Mouse (Mus musculus): ENCODE measurements around the gene Ahctf1. TPM values are rescaled to one million over a fixed set of nuclear protein-coding genes. Genes with fewer than 3 reads are reported as not detected.
"Not testable (repeated sequence)": the region's sequence is repeated elsewhere in the genome, so short reads cannot be mapped to it uniquely, and the experiment has no call there.

Gene Ahctf1
- total RNA-seq, 2 experiments from 2014 or later, result 18.3 to 19.1 TPM

DNA sequence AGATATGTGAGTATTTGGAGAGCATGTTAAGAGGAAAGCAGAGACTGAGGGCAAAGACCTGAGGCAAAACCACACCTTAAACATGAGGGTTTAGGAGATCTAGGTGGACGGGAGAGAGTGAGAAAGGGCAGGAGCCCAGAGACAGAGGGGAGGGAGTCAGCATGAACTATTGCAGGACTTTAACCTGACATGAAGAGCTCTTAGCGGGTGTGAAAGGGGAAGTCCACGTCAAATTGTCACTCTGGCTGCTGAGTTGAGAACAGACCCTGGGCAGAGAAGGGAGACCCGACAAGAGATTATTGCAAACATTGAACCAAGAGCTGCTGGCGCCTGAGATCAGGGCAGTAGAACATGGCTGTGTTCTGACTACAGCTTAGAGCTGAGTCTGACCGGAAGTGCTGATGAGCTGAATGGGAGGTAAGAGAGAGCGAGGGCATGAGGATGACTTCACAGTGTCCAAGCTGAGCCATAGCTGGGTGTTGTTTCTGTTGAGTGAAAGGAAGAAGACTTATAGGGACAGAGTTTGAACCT is 29.3 kb upstream of the Ahctf1 start:
- intact Hi-C loops (cut with DNase I), result no loop called here
- no peak overlapping the region for H3K4me3 ChIP-seq
- no peak for DNase-seq
- TF ChIP-seq CTCF (IDR thresholded peaks at IDR 0.05), result no peak
- no peak overlapping the region for H3K27ac ChIP-seq

DNA sequence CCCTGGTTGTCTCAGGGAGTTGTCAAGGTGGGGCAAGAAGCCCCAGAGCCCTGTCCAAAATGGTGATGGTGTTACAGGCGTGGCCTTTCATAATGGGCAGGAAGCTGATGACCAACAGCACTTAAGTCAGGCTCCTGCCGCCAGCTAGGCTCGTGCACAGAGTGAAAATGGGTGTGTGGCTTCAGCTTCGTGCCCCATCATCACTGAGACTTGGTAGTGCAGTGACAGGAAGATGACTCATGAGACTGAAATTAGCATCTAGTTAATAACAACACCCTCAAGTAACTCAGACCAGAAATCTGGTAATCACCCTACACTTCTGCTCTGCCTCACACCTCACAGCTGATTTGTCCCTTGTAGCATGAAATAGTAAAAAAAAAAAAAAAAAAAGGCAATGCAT is 25.4 kb upstream of the Ahctf1 start:
- no peak for TF ChIP-seq CTCF (IDR thresholded peaks at IDR 0.05)
- H3K27ac ChIP-seq, result no peak overlapping the region
- DNase-seq, result no peak
- intact Hi-C loops (cut with DNase I), result no loop called here
- no peak overlapping the region for H3K4me3 ChIP-seq

DNA sequence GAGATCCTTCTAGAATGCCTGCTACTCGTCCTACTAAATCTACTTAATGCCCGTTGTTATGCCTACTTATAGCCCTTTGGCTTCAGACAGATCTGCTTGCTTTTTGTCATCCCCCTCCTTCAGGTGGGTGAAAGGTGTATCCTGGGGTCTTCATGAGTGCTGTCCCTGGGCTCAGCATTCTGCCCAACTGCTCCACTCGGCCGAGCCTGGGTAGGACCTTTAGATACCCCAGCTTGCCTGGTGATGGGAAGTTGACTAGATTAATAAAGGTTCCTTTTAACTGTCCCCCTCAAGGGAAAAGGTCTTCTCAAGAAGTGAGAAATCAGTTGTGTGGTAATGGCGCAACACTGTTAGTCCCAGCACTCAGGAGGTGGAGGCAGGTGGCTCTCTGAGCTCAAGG is 24.6 kb upstream of the Ahctf1 start:
- no peak for TF ChIP-seq CTCF (IDR thresholded peaks at IDR 0.05)
- intact Hi-C loops (cut with DNase I), result no loop called here
- Histone ChIP-seq H3K4me3 (no peak overlapping the region), H3K27ac (no peak overlapping the region)
- DNase-seq, result no peak

DNA sequence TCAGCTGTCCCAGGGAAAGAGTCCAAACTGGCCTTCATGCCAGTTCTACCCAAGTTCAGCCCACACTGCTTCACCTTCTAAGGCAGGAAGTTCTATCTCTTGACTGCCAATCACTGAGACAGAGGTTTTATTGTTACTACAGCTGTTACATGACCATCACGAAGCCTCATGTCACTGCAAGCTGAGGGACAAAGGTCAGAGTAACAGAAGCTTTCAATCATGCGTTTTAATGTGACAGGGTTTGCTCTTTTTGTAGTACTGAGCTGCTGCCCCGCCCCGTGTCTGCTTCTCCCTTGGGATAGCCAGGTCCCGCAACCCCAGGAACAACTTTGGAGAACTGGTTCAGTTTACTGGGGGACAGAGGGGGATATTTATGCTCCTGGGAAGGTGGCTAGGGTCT is 21.1 kb upstream of the Ahctf1 start:
- intact Hi-C loops (cut with DNase I), result no loop called here
- peak; percentile 59 for DNase-seq
- Histone ChIP-seq H3K27ac (no peak overlapping the region), H3K4me3 (no peak overlapping the region)
- TF ChIP-seq CTCF (IDR thresholded peaks at IDR 0.05), result no peak

DNA sequence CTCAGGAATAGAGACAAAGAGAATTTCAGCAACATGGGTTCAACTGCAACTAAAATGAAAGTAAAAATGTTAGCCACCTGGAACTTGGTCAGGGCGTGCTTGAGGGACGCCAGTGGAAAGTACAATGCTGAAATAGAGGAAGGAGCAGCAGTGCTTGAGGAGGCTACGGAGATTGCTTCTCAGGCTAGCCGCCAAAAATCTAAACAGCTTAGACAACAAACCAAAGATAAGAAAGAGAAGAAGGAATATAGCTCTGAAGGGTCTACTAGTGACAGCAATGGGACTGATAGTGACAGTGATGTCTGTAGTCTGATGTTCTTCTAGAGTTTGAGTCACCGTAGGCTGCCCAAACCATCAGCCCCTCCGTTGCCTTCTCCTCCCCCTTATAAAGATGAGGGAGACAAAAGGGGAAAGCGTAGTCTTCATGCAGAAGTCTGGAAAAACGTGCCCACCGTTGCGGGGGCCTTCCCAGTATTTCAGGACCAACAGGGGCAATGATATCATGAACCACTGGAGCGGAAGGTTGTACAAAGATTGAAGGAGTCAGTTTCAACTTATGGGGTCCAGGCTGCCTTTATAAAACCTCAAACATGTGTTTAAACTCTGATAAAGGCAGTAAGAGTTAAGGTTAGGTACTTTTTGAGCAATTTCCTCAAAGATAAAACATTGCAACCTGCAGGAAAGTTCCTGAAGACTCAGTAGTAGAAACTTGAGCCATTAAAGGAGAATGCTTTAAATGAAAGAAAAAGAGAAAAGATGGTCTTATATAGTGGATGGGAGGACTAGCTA is 15.2 kb upstream of the Ahctf1 start:
- intact Hi-C loops (cut with DNase I); H3K27ac ChIP-seq; DNase-seq; H3K4me3 ChIP-seq: not testable (repeated sequence)

DNA sequence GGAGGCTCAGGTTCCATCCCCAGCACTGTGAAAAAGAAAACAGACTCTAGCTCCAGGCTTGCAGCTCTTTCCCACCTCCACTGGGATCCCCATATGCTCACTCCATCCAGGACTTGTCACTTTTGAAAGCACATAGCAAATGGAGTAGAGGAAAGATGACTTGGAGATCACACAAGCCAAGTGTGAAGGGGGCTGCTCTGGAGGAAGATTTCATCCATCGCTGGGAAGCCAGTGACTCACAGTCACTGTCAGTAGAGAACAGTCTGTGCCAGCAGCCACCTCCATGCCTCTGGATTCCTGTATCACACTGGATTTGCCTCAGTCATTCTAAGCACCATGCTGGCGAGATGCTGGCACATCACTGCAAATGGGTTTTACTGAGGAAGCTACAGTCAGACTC is 11.1 kb upstream of the Ahctf1 start:
- H3K27ac ChIP-seq, result no peak overlapping the region
- TF ChIP-seq CTCF (IDR thresholded peaks at IDR 0.05), result no peak
- intact Hi-C loops (cut with DNase I), result no loop called here
- H3K4me3 ChIP-seq, result no peak overlapping the region
- no peak for DNase-seq

DNA sequence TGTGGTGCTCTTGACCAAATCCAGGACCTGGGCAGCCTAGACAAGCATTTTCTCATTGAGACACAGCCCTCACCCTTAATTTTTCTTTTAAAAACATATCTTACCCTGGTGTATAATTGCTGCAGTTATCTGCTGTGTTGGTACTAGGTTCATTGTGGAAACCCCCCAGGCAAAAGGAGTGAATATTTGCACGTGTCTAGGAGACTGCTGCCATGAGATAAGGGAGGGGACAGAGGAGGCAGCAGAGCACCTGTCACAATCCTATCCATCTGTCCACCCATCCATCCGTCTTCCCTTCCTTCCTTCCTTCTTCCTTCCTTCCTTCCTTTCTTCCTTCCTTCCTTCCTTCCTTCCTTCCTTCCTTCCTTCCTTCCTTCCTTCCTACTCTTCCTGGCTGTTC is 9.9 kb upstream of the Ahctf1 start:
- no peak for TF ChIP-seq CTCF (IDR thresholded peaks at IDR 0.05)

DNA sequence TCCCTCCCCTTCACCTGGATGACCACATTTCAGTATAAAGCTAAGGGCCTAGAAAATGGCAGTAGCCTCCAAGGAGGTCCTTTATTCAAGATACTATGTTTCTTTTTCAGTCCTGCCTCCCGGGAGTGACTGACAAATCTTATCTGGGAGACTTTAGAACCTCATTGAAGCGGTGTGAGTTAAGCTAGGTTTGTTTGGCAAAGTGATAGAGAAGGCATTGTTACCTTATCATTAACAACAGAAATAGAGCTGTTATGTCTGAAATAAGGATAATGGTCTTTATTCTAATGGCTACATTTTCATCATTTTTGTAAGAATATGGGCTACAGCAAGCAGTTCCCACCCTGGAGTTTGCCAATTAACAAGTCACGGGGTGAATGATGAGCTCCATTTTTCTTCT is 4.8 kb upstream of the Ahctf1 start:
- no peak overlapping the region for H3K4me3 ChIP-seq
- no peak for DNase-seq
- intact Hi-C loops (cut with DNase I), result no loop called here
- H3K27ac ChIP-seq, result no peak overlapping the region
- TF ChIP-seq CTCF (IDR thresholded peaks at IDR 0.05), result no peak

More for the DNA sequence above, 9.9 kb upstream of the Ahctf1 start:
- no peak for DNase-seq
- Histone ChIP-seq H3K4me3 (no peak overlapping the region), H3K27ac (no peak overlapping the region)
- intact Hi-C loops (cut with DNase I), result no loop called here

DNA sequence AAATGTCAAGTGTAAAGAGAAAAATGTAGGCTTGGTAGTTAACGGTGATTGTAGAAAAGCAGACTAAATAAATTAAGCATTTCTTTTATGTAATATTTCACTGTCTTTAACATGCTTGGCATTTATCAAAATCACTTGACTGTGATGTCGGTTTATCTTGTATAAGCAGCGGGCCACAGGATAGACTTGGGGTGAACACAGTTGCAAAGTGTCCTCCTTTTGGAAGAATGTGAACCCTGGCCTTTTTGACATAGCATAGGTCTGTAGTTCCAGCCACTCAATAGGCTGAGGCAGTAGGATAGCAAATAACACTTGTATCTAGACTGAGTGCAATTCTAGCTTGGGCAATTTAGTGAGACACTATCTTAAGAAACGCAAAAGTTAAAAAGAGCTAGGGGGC is 4.0 kb upstream of the Ahctf1 start:
- intact Hi-C loops (cut with DNase I), result no loop called here
- DNase-seq, result no peak
- H3K4me3 ChIP-seq, result no peak overlapping the region
- TF ChIP-seq CTCF (IDR thresholded peaks at IDR 0.05), result no peak
- no peak overlapping the region for H3K27ac ChIP-seq

DNA sequence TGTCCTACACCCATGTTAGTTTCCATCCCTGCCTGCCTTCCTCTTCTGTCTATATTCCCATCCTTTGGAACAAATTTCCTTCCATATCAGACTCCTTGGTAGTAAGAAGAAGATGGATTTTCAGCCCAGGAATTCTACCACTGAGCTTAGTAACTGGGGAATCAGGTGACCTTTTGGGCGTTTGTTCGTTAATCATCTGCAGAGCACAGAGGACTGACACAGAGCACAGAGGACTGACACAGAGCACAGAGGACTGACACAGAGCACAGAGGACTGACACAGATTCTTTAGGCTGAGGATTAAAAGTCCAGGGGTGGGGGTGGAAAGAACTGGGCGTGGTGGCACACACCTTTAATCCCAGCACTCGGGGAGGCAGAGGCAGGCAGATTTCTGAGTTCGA is 2.3 kb upstream of the Ahctf1 start:
- intact Hi-C loops (cut with DNase I), result no loop called here
- DNase-seq, result no peak
- no peak overlapping the region for H3K4me3 ChIP-seq
- no peak for TF ChIP-seq CTCF (IDR thresholded peaks at IDR 0.05)
- no peak overlapping the region for H3K27ac ChIP-seq

DNA sequence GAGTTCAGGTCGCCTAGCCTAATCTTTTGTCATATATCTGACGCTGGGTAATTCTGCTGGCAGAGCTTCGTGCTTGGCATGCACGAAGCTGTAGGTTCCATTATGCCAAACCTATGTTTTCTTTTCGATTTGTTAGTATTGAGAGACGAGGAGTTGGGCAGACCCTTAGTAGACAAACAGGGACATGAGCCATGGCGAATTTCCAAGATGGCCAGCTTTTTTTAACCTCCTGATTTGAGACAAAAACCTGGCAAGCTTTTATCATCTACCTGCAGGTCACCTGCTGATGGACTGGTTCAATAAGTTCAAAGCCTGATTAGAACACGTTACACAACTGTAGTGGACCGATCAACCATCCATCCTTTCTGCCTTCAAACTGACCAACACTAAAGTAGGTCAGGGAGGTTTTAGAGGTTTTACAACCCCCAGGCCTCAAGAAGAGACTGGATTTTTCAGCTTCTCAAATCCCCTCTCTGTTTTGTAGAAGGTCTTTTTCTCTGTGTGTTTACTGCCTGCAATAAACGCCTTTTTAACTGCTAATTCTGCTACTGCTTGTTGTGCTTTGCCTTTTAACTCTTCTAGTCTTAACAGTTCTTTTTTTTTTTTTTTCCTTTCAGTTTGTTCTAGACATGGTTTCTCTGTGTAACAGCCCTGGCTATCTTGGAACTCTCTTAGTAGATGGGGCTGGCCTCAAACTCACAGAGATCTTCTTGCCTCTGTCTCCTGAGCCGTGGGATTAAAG is 831 bp upstream of the Ahctf1 start:
- TF ChIP-seq CTCF (IDR thresholded peaks at IDR 0.05), result no peak
- peak overlapping the region; percentile 99 for H3K27ac ChIP-seq
- DNase-seq, result no peak
- H3K4me3 ChIP-seq, result peak overlapping the region; percentile 89
- intact Hi-C loops (cut with DNase I), result no loop called here

DNA sequence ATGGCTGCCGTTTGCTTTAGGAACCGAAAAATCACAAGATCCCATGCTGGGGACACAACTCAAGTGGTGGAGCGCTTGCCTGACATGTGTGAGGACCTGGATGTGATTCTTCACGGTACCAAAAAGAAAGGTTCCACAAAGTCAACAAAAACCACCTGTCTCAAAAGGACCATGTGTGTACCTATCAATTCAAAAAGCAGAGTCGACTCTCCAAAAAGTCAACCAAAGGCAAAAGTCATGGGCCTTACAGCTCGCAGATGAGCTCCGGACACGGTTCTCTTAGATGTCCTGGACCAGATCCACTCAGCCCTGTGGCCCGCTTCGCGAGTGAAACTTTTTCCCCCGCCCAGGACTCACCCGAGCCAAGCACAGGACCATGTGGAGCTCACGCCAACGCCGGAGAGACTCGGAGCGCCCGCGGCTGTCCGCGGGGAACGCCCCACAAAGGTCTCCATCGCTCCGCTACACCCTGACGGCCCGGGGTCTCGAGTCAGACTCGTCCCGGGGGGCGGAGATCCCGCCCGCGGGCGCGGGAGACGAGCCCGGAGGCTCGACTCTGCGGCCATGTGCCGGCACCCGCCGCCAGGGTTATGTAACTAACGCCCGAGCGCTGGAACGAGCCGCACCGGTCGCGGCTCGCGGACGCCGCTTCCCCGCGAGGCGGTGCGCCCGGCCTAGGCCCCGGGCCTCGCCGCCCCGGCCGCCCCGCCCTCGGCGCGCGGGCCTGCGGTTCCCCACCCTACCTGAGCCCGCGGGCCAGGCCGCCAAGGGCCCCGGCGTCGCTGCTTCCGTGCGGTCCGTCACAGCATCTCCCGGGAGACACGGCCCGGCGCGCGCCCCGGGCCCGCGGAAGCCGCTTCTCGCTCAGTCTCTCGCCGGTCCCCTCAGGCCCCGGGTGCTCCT is 619 bp downstream of the Ahctf1 start, which contains the start of gene Gm10518:
Gene Gm10518, plus strand, starts transcription at position 767 of the 903 bp plus-strand sequence.
- DNase-seq, result peak; percentile 88
- H3K27ac ChIP-seq, result peak within 1 kb of the TSS; percentile 99
- TF ChIP-seq CTCF (IDR thresholded peaks at IDR 0.05), result 0 out of 2 replicates have a peak, but pooled peaks have one; percentile 6
- H3K4me3 ChIP-seq, result peak within 1 kb of the TSS; percentile 89
- intact Hi-C loops (cut with DNase I), result loop anchor here (2.0 kb wide), 1 partner anchor 42 kb away; no protein-coding TSS in a partner anchor
